Mouse (Mus musculus) cerebellum, adult 2 months (tissue): ENCODE data around the gene Sult2b1. TPM values are rescaled to one million over a fixed set of nuclear protein-coding genes. Genes with fewer than 3 reads are reported as not detected.

Source experiments
- DNase-seq, 2 experiments: peaks; one replicate each; pipeline ENCODE4 v3.0.0; 2021
- H3K27ac ChIP-seq: fragments of 200-500 bp; 2 replicates; pipeline ENCODE4 v1.5.1; 2012; ENCODE audit warnings: low read length, control low read depth, inconsistent platforms; ENCODE audit not compliant: insufficient read depth
- H3K27me3 ChIP-seq: fragments of 200-500 bp; 2 replicates; pipeline ENCODE4 v1.6.1; 2012; ENCODE audit warnings: inconsistent platforms, mild to moderate bottlenecking, low read length, moderate library complexity; ENCODE audit not compliant: control insufficient read depth, insufficient read depth
- H3K4me1 ChIP-seq: fragments of 200-500 bp; 2 replicates; pipeline ENCODE4 v1.6.1; 2011; ENCODE audit warnings: low read length; ENCODE audit not compliant: control insufficient read depth, insufficient read depth
- H3K4me3 ChIP-seq: fragments of 200-500 bp; replicated peaks from 2 replicates; pipeline ENCODE3; 2011; ENCODE audit warnings: mild to moderate bottlenecking, low read depth, low read length, control low read depth; ENCODE audit not compliant: insufficient read depth
- CTCF ChIP-seq: fragments of 200-500 bp; IDR thresholded peaks from 2 replicates; pipeline ENCODE4 v1.5.1; 2011; ENCODE audit warnings: low read depth, mild to moderate bottlenecking, control low read depth, low read length, moderate library complexity, borderline replicate concordance; ENCODE audit not compliant: insufficient read depth
- POLR2A ChIP-seq: fragments of 200-500 bp; IDR thresholded peaks from 2 replicates; pipeline ENCODE4 v1.6.1; 2011; ENCODE audit warnings: low read length, control low read depth, borderline replicate concordance; ENCODE audit not compliant: insufficient read depth
- WGBS: fragments of 180-500 bp; shearing (Covaris S2); methylation state at CpG from one replicate; pipeline ENCODE4 v1.1.7; 2018; 5-methylcytosine and 5-hydroxymethylcytosine counted together
- polyA plus RNA-seq: library from polyadenylated mRNA; depleted of rRNA; stranded (reverse); fragments of >200 nt; gene quantifications from 2 replicates; pipeline ENCODE4 v1.2.3, GENCODE M21; 2012

Sult2b1 gene
- polyA plus RNA-seq, 1 experiment: 10.6 TPM

GRCm38 (mm10) chr7:45782271-45782670 lies 2.2 kb downstream of the Sult2b1 start:
- no peak overlapping the region for H3K27ac ChIP-seq
- no peak for DNase-seq
- 55% methylated on average over 4 of the region's 4 CpGs for WGBS
- TF ChIP-seq CTCF (no peak), POLR2A (no peak)
- no peak overlapping the region for H3K4me3 ChIP-seq
- no peaks in the 10 kb centered on the region for H3K27me3 ChIP-seq
- H3K4me1 ChIP-seq: 0 out of 2 replicates have a peak, but pooled peaks cover 2% of the 10 kb centered on the region

DNA sequence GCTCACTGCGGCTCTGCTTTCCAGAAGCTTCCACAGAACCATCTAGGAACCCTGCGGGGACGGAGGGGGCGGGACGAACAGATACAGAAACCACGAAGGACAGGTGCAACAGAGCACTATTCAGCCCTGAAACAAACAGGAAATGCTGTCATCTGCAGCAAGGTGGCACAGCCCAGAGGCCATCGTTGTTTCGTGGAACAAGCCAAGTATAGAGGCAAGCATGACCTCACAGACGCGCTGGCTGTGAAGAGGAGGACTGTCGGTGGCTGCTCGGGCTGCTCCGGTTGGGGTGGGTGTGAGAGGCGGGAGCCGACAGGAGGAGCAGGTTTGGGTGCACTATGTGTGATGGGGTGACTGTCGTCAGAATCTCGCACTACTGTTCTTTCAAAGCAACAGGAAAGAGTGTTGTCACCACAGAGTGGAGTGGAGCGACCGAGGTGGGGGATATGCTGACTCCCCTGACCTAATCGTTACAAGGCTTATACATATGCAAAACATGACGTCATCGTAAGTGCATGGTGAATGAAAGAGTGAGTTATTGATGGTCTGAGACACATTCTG lies 5.3 kb downstream of the Sult2b1 start:
- TF ChIP-seq POLR2A (no peak), CTCF (no peak)
- WGBS: 16% methylated on average over 22 of the region's 22 CpGs
- no peak overlapping the region for H3K4me3 ChIP-seq
- DNase-seq: no peak
- no peaks in the 10 kb centered on the region for H3K27me3 ChIP-seq
- H3K4me1 ChIP-seq: 0 out of 2 replicates have a peak, but pooled peaks cover 2% of the 10 kb centered on the region
- no peak overlapping the region for H3K27ac ChIP-seq

DNA sequence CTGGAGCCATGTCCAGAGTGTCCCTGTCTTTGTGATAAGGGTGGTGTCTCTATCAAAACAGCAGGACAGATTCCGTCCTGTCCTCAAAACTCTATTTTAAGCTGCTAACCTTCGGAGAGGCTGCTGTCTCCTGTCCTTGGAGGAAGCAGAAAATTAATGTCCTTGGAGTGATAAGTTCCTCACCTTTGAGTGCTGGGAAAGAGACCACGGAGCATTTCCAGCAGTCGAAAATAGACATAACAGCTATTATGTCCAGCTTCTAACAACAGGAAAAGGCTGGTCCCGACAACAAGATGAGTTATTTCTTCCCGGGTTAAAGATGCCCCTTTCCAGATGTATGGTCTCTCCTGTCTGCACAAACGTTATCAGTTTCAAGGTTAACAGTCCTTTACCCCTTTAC lies 9.2 kb downstream of the Sult2b1 start:
- no peak overlapping the region for H3K27ac ChIP-seq
- H3K4me1 ChIP-seq: 0 out of 2 replicates have a peak, but pooled peaks cover 2% of the 10 kb centered on the region
- WGBS: 83% methylated on average over 7 of the region's 7 CpGs
- H3K4me3 ChIP-seq: no peak overlapping the region
- TF ChIP-seq POLR2A (no peak), CTCF (no peak)
- H3K27me3 ChIP-seq: no peaks in the 10 kb centered on the region
- no peak for DNase-seq

DNA sequence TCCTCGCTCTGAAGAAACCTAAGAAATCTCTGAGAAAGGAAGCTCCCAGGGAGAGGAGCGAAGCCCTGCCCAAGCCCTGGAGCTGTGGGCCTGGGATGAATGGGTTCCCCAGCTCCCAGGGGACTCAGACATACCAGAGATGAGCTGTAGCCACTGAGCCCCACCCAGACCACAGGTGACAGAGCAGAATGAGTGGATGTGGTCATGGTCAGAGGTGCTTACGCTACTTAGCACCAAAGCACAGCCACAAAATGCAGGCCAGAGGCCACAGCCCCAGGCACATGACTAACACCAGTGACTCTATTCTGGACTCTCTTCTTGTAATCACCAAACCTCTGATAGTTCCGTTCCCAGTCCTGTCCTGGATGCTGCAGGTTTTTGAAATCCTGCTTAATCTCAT lies 13.4 kb downstream of the Sult2b1 start:
- WGBS: 60% methylated on average over 4 of the region's 4 CpGs

GRCm38 (mm10) chr7:45770427-45771082 lies 13.9 kb downstream of the Sult2b1 start:
- no peak for TF ChIP-seq POLR2A
- no peak for TF ChIP-seq CTCF
- DNase-seq: no peak
- H3K4me3 ChIP-seq: no peak overlapping the region
- H3K27me3 ChIP-seq: no peaks in the 10 kb centered on the region
- no peak overlapping the region for H3K27ac ChIP-seq
- no peaks in the 10 kb centered on the region for H3K4me1 ChIP-seq
- WGBS: 75% methylated on average over 8 of the region's 8 CpGs

More for the DNA sequence above, 13.4 kb downstream of the Sult2b1 start:
- Histone ChIP-seq H3K4me1 (no peaks in the 10 kb centered on the region), H3K4me3 (no peak overlapping the region), H3K27me3 (no peaks in the 10 kb centered on the region), H3K27ac (no peak overlapping the region)
- TF ChIP-seq CTCF (no peak), POLR2A (no peak)
- DNase-seq: no peak

- 90% methylated on average over 6 of the region's 6 CpGs for WGBS
- TF ChIP-seq CTCF (no peak), POLR2A (no peak)
- no peaks in the 10 kb centered on the region for H3K27me3 ChIP-seq
- H3K27ac ChIP-seq: no peak overlapping the region
- no peak overlapping the region for H3K4me3 ChIP-seq
- H3K4me1 ChIP-seq: no peaks in the 10 kb centered on the region
- no peak for DNase-seq
These were observed 17.0 kb downstream of the Sult2b1 start for GRCm38 (mm10) chr7:45767500-45767899.

DNA sequence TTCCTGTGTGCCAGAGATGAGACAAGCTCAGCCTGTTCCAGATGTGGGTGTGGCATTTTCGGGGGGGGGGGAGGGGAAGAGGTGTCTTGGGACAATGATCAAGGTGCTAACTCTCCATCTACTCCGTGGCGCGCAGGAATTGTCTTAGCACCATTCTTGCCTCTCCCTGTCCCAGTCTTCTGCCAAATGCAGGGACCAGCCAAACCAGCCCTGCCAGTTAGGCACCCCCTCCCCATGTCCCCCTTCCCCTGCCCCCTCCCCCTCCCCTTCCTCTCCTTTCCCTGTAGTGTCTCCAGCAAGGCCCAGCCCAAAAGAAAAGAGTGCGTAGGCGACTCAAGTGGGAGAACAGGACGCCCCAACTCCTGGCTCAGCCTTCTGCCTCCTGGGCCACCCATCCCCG lies 17.7 kb downstream of the Sult2b1 start:
- Histone ChIP-seq H3K4me1 (no peaks in the 10 kb centered on the region), H3K4me3 (no peak overlapping the region), H3K27me3 (no peaks in the 10 kb centered on the region), H3K27ac (no peak overlapping the region)
- no peak for DNase-seq
- 61% methylated on average over 8 of the region's 8 CpGs for WGBS
- no peak for TF ChIP-seq POLR2A
- TF ChIP-seq CTCF: no peak

- no peak for DNase-seq
- Histone ChIP-seq H3K4me1 (no peaks in the 10 kb centered on the region), H3K4me3 (no peak overlapping the region), H3K27me3 (no peaks in the 10 kb centered on the region), H3K27ac (no peak overlapping the region)
- no peak for TF ChIP-seq POLR2A
- TF ChIP-seq CTCF: no peak
- WGBS: 63% methylated on average over 8 of the region's 8 CpGs
These were observed 18.5 kb downstream of the Sult2b1 start for GRCm38 (mm10) chr7:45765995-45766394.

DNA sequence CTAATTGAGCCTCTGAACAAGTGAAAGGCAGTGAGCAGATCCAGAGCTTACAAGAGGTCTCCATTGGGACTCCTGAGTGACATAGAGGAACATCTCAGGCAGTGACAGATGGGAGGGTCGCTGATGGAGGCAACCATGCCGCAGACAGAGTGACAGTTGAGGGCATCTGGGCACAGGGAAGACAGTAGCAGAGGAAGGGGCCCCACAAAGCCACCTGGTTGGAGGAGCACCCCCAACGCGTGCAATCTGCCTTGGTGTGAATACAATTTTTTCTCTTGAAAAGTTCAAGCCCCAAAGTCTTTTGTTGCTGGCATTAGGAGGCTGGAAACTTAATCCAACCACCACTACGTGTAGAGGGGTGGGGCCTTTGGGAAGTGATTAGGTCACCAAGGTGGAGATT lies 24.3 kb downstream of the Sult2b1 start:
- TF ChIP-seq POLR2A (no peak), CTCF (no peak)
- WGBS: 55% methylated on average over 5 of the region's 5 CpGs
- H3K27ac ChIP-seq: no peak overlapping the region
- no peak overlapping the region for H3K4me3 ChIP-seq
- no peak for DNase-seq
- no peaks in the 10 kb centered on the region for H3K27me3 ChIP-seq
- no peaks in the 10 kb centered on the region for H3K4me1 ChIP-seq
